Mouse (Mus musculus) C2C12 (cell line): ENCODE measurements at regions not wholly inside any gene's neighbourhood (a gene's known extent, or its start where the extent isn't known, plus 50 kb on each side); places are given as distances from the start of the nearest gene placed in this dataset.

Experiments
- CEBPB ChIP-seq: IDR thresholded peaks from one replicate; pipeline ENCODE4 v1.6.1; 2011; ENCODE audit warnings: low read depth, mild to moderate bottlenecking, control low read depth, moderate library complexity
- CTCF ChIP-seq: IDR thresholded peaks from one replicate; pipeline ENCODE4 v1.5.1; 2011; ENCODE audit not compliant: control insufficient read depth, insufficient read depth, insufficient read length
- FOSL1 ChIP-seq: IDR thresholded peaks from one replicate; pipeline ENCODE4 v1.8.0; 2011; ENCODE audit warnings: mild to moderate bottlenecking, low read length; ENCODE audit not compliant: poor library complexity, insufficient read depth, severe bottlenecking

GRCm38 (mm10) chr15:6080714-6081635, 218.6 kb upstream of the Dab2 start:
- TF ChIP-seq CTCF, result peak; percentile 16
- TF ChIP-seq CEBPB, result no peak
- TF ChIP-seq FOSL1, result no peak
